Mouse (Mus musculus) olfactory bulb, adult 2 months (tissue): ENCODE measurements around the gene Mrtfa. TPM values are rescaled to one million over a fixed set of nuclear protein-coding genes. Genes with fewer than 3 reads are reported as not detected.
A peak's percentile ranks its signal among the peaks of the same experiment; 100 is the strongest.

Experiments used
- H3K27ac ChIP-seq: fragments of 200-500 bp; 2 replicates; pipeline ENCODE4 v1.5.1; 2012; ENCODE audit warnings: low read depth, low read length; ENCODE audit not compliant: insufficient read depth
- H3K4me1 ChIP-seq: fragments of 200-500 bp; 2 replicates; pipeline ENCODE4 v1.6.1; 2012; ENCODE audit warnings: low read length; ENCODE audit not compliant: control insufficient read depth, insufficient read depth
- H3K4me3 ChIP-seq: fragments of 200-500 bp; 2 replicates; pipeline ENCODE4 v1.5.1; 2012; ENCODE audit warnings: mild to moderate bottlenecking, low read depth, low read length, moderate library complexity; ENCODE audit not compliant: insufficient read depth
- CTCF ChIP-seq: fragments of 200-500 bp; IDR thresholded peaks from 2 replicates; pipeline ENCODE4 v1.5.1; 2012; ENCODE audit warnings: low read depth, mild to moderate bottlenecking, low read length, moderate library complexity; ENCODE audit not compliant: insufficient read depth
- POLR2A ChIP-seq: fragments of 200-500 bp; IDR thresholded peaks from 2 replicates; pipeline ENCODE4 v1.6.1; 2012; ENCODE audit warnings: mild to moderate bottlenecking, low read depth, low read length, moderate library complexity; ENCODE audit not compliant: insufficient read depth
- WGBS: fragments of 180-500 bp; shearing (Covaris S2); methylation state at CpG from one replicate; pipeline ENCODE4 v1.1.7; 2018; 5-methylcytosine and 5-hydroxymethylcytosine counted together
- polyA plus RNA-seq: library from polyadenylated mRNA; stranded (reverse); fragments of >200 nt; gene quantifications from 2 replicates; pipeline ENCODE4 v1.2.4, GENCODE M21; 2012; ENCODE audit warnings: low replicate concordance; ENCODE audit not compliant: missing spikeins, insufficient read depth, insufficient read length

Gene Mrtfa
- not detected in 2 replicates for polyA plus RNA-seq

DNA sequence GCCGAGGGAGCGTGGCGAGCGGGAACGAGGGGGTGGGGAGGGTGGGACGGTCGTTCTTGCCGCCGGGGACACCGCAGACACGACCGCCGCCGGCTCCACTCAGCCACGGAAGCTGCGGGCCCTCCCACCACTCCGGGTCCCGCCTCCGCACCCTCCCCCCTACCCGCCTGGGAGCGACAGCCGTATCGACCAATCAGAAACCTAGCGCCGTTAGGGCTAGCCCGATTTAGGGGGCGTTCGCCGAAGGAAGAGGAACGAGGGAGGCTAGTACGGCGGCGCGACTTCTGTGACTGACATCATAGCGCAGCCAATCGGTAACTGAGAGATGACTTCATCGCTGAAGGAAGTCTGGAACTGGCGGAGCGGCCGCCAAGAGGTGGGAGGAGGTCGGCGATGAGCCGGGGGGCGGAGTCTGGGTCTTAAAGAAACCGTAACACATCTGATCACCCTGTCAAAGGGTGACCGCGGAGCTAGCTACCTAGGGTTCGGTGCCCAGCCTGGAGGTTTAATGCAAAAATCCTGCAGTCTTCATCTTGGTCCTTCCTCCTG lies at the start of gene Mrtfa:
Gene Mrtfa, minus strand, starts transcription at position 128 of the 549 bp plus-strand sequence.
- WGBS: under 1% methylated on average over 48 of the region's 48 CpGs
- H3K27ac ChIP-seq: peak within 1 kb of the TSS; percentile 70
- TF ChIP-seq CTCF (no peak), POLR2A (no peak; the same call in 1 of the 2 replicates)
- H3K4me3 ChIP-seq: peak within 1 kb of the TSS; percentile 82
- H3K4me1 ChIP-seq: peaks cover 7% of the 10 kb centered on the region; the same call in 1 of the 2 replicates

DNA sequence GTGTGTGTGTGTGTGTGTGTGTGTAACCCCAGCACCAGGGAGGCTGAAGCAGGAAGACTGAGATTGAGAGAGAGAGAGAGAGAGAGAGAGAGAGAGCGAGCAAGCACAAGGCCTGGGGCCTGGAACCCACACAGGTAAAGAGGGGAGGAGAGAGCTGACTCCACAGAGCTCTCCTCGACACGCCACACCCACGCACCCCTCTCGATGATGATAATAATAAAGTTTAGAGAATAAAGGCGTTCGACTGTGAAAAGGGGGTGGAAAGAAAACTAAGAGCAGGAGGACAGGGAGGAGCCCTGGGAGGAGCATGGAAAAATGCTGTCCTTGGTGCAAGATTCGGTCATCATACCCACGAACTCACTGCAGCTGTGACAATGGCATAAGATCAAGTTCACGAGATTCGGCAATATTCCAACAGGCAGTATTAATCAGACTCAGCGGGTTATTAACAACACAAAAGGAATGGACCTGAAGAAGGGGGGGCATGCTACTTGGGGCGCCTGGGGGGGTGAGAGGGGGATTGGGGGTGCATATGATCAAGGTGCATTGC lies 49.3 kb upstream of the Mrtfa start:
- peaks cover 40% of the 10 kb centered on the region for H3K4me1 ChIP-seq
- TF ChIP-seq CTCF: no peak
- no peak for TF ChIP-seq POLR2A
- 34% methylated on average over 13 of the region's 13 CpGs for WGBS
- H3K27ac ChIP-seq: no peak overlapping the region
- no peak overlapping the region for H3K4me3 ChIP-seq

DNA sequence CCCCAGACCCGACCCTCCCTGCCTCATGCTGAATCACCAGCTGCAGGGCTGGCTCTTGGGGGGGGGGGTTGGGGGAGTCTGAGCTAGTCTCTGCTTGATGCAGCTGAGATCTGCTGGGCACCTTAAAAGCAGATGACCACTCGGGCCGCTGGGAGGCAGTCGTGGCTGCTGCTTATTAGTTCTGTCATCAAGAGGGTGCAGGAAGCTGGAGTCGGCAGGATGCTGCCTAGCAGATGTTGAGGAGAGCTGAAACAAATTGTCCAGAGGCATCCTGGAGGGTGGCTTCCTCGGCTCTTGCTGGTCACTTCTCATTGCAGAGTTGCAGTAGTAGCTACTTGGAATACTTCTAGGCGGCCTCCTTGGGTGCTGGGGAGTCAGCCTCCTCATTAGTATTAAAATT lies 48.7 kb upstream of the Mrtfa start:
- 21% methylated on average over 7 of the region's 7 CpGs for WGBS
- no peak overlapping the region; the same call in 1 of the 2 replicates for H3K27ac ChIP-seq

DNA sequence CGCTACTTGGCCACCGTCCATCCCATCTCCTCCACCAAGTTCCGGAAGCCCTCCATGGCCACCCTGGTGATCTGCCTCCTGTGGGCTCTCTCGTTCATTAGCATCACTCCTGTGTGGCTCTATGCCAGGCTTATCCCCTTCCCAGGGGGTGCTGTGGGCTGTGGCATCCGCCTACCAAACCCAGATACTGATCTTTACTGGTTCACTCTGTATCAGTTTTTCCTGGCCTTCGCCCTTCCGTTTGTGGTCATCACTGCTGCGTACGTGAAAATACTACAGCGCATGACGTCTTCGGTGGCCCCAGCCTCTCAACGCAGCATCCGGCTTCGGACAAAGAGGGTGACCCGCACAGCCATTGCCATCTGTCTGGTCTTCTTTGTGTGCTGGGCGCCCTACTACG lies 46.9 kb upstream of the Mrtfa start:
- Histone ChIP-seq H3K4me3 (no peak overlapping the region), H3K4me1 (peaks cover 40% of the 10 kb centered on the region), H3K27ac (no peak overlapping the region)
- WGBS: 93% methylated on average over 18 of the region's 18 CpGs
- no peak for TF ChIP-seq POLR2A
- TF ChIP-seq CTCF: no peak

More for the DNA sequence above, 48.7 kb upstream of the Mrtfa start:
- TF ChIP-seq POLR2A: no peak
- no peak; the same call in 1 of the 2 replicates for TF ChIP-seq CTCF
- Histone ChIP-seq H3K4me1 (peaks cover 40% of the 10 kb centered on the region), H3K4me3 (no peak overlapping the region)

DNA sequence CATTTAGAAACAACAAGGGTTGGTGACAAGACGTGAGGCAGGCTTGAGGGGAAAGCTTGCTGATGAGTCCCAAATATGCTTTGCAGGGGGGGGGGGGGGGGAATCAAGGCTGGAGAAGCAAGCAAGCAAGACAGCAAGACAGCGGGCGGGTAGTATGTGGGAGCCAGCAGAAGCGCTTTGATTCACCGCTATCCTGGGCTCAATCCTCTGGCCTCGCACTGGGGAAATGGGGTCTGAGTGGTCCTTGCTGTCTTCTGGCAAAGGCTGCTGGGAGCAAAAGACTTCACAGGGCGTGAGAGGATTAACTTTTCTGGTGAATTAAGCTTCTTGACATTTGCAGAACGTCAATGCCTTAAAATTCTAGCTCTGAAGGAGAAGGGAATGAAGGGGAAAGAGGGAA lies 45.5 kb upstream of the Mrtfa start:
- H3K4me1 ChIP-seq: peaks cover 41% of the 10 kb centered on the region
- peak overlapping the region; percentile 7; the same call in 1 of the 2 replicates for H3K27ac ChIP-seq
- TF ChIP-seq POLR2A (no peak), CTCF (no peak)
- 7% methylated on average over 8 of the region's 8 CpGs for WGBS
- H3K4me3 ChIP-seq: peak overlapping the region; percentile 47

DNA sequence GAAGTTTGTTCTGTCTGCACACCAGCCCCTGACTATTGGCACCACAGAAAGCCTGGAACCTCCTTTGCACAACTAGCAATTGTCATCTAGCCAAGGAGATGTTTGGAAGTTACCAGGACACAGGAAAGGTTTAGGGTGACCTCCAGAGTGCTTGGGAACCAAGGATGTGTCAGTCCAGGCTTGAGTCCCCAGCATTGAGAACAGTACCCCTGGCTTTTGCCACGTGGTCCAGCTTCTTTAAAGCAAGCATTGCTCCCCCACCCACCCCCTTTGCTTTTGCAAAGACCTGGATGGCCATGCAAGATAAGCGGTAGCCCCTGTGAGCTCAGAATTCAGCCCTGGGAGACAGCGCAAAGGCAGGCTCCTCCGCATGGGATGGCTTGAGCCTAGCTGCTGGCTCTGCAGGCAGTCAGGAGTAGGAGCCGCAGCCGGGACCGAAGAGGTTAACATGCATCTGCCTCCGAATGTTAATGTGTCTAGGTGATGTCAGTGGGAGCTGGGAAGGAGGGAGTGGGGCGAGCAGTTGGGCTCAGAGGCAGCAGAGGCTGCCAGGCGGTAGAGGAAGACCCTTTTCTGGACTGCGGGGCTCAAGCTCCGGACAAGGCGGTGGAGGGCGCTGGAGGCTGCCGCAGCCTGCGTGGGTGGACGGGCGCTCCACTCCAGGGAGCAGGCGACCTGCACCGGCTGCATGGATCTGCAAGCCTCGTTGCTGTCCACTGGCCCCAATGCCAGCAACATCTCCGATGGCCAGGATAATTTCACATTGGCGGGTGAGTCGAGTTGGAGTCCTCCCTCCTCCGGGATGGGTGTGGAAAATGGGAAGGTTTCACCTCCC lies 44.7 kb upstream of the Mrtfa start, which contains the start of gene Mchr1:
Gene Mchr1, plus strand, starts transcription at position 414 of the 835 bp plus-strand sequence.
- 2% methylated on average over 25 of the region's 25 CpGs for WGBS
- peak within 1 kb of the TSS; percentile 47 for H3K4me3 ChIP-seq
- peak within 1 kb of the TSS; percentile 7; the same call in 1 of the 2 replicates for H3K27ac ChIP-seq
- TF ChIP-seq POLR2A (peak; percentile 59), CTCF (no peak)
- peaks cover 38% of the 10 kb centered on the region for H3K4me1 ChIP-seq

DNA sequence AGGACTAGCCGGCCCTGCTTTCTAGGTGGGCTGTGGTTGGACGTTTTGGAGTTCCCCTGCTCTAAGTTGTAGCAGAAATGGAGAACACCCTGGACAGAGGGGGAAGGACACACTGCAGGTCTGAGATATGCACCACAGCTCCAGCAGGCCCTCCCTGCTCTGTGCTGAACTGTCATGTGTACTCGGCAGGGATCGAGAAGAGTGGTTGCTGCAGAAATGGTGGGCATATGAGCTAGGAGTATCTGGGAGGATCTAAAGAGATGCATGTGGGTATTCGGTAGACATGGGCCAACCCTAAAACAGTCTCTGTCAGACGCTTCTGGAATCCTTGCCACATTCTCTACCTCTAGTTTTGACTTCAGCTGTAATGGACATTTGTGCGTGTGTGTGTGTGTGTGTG lies 40.8 kb upstream of the Mrtfa start:
- Histone ChIP-seq H3K27ac (no peak overlapping the region), H3K4me1 (peaks cover 9% of the 10 kb centered on the region), H3K4me3 (no peak overlapping the region)
- TF ChIP-seq CTCF (no peak), POLR2A (no peak)
- 84% methylated on average over 7 of the region's 7 CpGs for WGBS

DNA sequence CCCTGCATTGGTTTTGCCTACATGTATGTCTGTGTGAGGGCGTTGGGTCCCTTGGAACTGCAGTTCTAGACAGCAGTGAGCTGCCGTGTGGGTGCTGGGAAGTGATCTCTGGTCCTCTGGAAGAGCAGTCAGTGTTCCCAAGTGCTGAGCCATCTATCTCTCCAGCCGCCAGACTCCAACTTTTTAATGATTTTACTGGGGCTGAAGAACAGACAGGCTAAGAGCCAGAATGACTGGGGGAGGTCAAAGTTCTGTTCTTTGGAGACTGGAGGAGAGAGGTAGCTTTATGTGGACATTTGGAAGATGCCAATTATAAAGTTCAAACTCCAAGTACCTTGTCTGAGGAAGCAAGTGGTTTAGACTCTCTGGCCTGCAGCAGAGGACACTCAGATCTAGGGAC lies 39.2 kb upstream of the Mrtfa start:
- Histone ChIP-seq H3K4me3 (no peak overlapping the region), H3K27ac (no peak overlapping the region), H3K4me1 (0 out of 2 replicates have a peak, but pooled peaks cover 3% of the 10 kb centered on the region)
- TF ChIP-seq CTCF (no peak), POLR2A (no peak)
- WGBS: 89% methylated on average over 3 of the region's 3 CpGs
